Mouse (Mus musculus) monocyte, adult 5-6 weeks (primary cell): Measurements from ENCODE around the gene Hs3st4. TPM values are rescaled to one million over a fixed set of nuclear protein-coding genes. Genes with fewer than 3 reads are reported as not detected.

Source experiments
- ATAC-seq: fragments of 153-309, 156-312 bp; replicated peaks from 2 replicates; pipeline ENCODE4 v1.8.0; 2017; ENCODE audit warnings: mild to moderate bottlenecking; ENCODE audit not compliant: low TSS enrichment, insufficient number of reproducible peaks, severe bottlenecking, poor library complexity, low FRiP score
- total RNA-seq: library from RNA; stranded (forward); fragments of 200-1000, 200-491, 200-594 nt; gene quantifications from 3 replicates; pipeline ENCODE4 v1.2.3, GENCODE M21; 2017

The Hs3st4 gene
- total RNA-seq, 1 experiment from 2014 or later: not detected

DNA sequence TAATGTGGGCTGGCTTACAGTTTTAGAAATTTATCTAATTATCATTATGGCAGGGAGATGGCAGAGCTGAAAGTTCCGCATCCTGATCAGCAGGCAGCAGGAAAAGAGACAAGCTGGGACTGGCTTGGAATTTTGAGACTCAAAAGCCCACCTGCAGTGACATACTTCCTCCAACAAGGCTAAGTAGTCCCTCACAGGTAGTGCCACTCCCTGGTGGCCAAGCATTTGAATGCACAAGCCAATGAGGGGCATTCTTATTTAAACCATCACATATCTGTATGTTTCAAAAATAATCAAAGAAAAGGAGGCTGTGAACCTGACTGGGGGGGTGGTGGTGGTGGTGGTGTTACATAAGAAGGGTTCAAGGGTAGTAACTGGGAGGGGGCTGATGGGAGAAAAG is 101.1 kb downstream of the Hs3st4 start:
- ATAC-seq: no peak

DNA sequence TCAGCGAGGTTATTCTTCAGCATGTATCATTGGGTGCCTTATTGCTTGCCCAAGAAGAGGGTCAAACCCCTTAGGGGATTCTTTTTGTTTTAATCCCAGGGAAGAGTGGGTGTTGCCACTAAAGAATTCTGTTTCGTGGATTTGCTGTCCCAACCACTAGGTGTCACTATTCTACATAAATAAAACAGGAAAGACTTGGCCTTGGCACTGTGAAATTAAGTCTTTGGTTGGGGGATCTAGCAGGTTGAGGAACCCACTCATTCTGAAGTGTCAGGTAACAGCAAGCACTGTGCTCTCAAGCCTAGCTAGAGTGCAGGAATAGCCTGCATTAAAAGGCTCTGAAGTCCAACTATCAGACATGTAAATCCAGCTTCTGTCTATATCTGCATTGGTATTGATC is 146.3 kb downstream of the Hs3st4 start:
- no peak for ATAC-seq

DNA sequence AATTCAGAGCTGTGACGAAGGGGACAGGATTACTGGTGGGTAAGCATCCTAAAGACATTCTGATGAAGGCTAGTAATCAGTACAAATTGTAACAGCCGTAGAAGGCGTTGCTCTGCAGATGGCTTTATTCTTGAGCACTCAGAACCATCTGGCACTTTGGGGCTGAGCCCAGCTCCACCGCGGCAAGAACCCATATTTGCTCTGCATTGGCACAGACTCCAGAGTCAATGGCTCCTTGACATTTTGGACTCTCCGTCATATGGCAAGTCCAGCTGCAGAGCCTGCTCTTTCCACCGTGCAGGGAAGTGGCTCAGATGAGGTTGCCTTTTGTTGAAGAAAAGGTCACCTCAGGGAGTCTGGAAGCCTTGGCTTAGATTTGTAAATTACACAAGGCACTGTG is 148.6 kb downstream of the Hs3st4 start:
- no peak for ATAC-seq

DNA sequence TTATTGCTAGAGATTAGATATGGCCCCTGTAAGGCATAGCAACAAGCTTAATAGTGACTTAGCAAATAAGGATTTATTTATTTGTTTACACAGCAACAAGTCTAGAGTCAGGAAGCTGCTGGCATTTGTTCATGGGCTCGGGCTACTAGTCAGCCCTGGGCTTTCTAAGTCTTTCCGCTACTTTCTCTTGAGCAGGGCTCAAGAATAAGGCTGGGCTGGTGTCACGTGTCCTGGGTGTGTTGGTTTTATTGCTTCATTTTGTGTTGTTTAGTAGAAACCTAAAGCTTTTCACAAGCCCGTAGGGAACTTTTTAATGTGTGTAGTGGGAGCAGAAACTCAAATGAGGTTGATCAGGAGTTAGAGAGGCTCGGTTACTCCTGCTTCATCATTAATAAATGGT is 153.5 kb downstream of the Hs3st4 start:
- no peak for ATAC-seq

DNA sequence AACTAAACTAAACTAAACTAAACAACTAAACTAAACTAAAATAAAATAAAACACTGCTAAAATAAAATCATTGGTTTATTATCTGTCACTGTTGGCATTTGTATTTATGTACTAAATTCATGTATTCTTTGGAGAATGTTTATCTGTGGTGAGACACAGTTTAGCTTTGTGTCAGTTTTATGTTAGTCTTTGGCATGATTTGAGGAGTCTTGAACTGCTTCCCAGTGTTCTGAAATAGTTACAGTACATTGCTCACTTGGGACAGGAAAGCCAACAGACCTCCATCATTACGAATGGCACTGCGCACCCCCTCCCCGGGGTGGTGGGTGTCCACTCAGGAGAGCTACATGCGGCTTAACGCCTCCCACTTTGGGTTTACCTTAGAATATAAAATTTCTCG is 158.6 kb downstream of the Hs3st4 start:
- no peak for ATAC-seq

DNA sequence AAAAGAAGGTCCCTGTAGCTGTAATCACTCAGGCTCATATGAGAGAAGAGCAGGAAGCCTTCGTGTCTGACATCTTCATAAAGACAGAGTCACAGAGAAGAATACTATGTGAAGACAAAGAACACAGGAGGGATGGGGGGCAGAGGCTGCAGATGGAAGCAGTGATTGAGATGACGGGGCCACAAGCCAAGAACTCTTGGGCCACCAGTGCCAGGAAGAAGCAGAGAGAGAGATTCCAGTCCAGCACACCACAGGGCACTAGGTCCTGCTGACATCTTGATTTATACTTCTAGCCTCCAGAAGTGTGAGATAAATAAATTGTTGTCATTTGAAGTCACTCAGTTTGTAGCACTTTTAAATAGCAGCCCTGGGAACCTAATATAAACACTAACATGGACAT is 168.2 kb downstream of the Hs3st4 start:
- ATAC-seq: no peak

DNA sequence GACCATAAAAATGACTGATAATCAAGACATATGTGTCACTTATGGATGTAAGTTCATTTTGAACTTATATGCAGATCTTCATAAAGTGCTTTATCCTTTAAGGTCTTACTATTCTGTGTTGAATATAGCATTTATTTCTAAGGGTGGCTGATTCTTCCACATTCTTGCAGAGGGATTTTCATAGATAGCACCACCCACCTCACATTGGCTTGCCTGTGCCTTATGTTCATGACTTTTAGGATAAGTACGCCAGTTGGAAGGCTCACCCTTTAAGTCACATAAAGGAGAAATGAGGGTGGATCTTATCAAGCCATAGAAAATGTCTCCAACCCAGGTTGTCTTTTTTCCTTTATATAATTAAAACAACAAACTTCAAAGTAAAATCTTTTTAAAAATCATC is 180.6 kb downstream of the Hs3st4 start:
- ATAC-seq: no peak

DNA sequence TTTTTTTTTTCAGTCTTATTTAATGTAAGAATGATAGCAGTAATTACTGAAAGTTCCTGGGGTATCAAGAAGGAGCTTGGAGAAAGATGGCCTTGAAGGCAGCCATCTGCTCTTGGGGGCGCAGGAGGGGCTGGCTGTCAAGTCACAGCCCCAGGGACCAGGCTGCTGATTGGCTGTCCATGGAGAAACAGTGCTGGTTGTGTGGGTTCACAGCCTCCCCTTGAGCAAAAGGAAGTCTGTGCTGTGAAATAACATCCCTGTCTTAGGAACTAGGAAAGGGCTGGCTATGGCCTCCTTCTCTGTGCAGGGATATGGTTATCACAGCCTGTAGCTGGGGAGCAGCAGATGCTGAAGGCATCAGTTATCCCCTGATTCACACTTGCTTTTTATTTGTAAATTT is 183.6 kb downstream of the Hs3st4 start:
- ATAC-seq: no peak

DNA sequence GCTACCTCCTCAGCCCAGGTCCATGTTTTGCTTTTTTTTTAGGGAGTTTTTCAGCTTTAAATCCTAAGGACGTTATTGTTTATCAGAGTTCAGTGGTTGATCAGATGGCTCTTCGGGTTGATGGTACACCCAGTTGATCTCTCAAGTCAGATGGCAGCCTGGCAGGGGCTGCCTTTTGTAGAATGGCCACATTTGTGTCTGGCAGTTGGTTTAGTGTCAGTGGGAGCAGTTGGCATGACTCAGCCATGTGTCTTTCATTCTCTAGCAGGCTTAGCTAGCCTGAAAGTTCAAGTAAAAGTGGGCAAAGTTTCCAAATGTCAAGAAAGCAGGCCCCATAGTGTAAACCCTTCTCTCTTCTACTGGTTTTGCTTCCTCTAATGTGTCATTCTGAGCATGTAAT is 186.1 kb downstream of the Hs3st4 start:
- ATAC-seq: no peak

DNA sequence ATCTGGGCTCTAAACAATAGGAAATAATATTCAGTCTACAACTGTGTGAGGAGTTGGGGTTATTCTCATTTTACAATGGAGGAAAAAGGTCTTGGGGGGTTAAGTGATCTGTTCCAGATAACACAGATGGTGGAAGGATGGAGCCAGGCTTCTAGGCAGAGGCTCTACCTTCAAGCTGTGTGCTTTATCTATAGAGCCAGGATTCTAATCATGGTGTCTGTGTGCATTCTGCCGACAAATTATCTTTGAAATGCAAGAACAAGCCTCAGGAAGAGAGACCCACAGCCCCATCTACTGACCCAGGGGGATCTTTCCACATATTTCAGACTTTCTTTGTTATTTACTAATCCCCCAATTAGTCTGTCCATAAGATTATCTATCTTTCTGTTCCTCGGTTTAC is 187.3 kb downstream of the Hs3st4 start:
- no peak for ATAC-seq

DNA sequence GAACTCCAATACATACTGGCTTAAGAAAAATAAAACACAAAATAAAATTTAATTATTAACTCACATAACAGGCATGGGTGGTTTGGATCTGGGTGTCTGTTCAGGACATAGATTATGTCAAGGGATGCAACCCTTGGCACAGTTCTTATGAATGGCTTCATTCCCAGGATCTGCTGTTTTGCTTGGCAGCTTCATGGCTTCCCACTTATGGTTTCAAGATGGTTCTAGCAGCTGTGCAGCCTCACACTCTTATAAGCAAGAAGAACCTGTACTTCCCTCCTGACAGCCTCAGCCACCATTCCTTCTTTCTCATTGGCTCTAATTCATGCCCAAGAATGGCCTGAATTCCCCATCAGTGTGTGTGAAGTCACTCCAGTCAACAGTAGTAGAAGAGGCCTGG is 189.3 kb downstream of the Hs3st4 start:
- ATAC-seq: no peak

DNA sequence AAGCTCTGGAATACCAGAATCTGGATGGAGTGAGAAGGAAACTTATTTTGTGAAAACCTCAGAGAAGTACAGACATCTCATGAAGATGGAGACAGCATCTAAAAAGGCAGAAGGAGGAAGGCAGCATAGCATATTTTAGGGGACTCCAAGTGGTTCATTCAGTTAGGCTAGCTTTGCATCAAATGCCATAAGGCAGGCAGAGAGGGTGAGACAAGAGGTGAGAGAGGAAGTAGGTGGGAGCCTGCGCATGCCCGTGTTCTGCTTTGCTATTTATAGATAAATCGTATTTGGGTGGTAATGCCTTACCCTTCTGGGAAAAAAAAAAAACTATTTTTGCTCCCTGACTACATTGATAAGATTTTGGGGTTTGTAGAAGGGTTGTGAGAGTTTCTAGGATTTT is 198.3 kb downstream of the Hs3st4 start:
- ATAC-seq: no peak

DNA sequence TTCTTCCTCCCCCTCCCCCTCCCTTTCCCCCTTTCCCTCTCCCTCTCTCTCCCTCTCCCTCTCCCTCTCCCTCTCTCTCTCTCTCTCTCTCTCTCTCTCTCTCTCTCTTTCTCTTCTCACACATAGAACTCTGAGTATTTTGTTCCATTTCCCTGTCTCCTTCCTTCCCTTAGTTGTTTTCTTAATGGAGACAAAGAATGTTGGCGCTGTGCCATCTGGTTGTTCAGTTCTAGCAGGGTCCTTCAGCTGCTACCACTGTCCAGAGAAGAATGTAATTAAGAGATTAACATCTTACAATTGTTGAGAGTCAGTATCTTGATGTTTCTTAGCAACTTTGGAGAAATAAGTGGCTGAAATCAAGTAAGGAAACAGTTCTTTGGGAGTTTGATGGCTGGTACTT is 202.0 kb downstream of the Hs3st4 start:
- ATAC-seq: no peak

DNA sequence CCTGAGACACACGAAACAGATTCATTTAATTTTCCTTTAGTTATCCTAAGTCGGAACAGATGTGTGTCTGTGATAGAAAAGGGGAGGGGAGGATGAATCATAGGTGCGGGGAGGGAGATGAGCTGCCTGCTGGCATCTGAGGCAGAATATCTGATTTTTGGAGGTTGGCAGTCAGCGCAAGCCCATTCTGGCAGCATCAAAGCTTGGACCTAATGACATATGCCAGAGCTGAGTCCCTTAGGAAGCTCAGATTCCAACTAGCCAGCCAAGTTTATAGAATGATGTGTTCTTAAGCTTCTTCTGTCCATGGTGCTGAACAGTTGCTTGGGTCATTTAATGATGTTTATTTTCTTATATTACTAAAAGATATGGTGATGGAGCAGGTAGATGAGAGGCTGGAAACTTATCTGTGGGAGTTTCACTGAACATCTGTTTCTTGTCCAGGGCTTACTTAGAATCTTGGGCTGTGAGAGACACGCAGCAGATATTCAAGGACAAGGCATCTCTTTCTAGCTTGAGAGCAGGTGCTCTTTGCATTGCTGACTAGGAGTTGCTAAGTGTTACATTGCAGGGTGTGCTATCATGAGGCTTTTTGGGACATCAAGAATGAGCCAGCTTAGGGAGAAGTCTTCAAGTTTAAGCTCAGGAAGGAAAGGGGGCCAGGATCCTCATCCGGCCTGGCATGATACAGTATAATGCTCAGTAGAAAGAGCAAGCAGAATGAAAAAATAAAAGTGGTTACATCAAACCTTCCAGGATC is 216.3 kb downstream of the Hs3st4 start:
- ATAC-seq: no peak

DNA sequence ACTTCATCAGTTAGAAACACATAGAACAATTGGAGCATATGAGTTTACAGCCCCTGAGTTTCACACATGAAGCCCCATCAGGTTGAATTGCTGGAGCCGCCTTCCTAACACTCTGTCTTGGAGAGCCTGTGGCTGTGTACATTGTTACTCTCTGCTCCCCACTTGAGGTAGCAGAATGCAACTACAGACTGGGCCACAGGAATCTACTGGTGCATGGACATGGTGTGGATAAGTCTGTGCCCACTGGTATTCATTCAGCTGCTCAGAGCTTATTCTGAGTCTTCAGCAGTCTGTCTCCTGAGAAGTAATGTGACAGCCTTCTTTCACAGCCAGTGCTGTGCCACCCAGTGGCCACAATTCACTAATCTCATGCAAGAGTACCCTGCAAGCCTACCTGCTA is 234.3 kb downstream of the Hs3st4 start:
- no peak for ATAC-seq

DNA sequence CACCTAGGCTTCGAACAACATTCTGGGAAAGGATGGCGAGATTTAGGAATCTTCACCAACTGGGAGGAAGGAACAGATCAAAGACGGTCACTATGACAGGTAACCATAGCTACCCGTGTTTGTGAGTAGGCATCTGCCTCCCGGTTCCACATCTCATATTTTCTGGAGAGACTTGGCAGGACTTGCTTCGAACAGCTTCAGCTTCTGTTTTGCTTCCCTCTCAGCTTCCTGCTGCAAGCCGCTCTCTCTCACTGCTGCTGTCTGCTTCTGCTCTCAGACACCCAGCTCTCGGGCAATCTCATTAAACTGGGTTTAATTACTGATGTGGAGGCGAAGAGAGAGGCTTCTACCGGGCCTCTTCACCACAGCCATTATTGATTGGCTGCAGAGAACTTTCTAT is 237.9 kb downstream of the Hs3st4 start:
- no peak for ATAC-seq

DNA sequence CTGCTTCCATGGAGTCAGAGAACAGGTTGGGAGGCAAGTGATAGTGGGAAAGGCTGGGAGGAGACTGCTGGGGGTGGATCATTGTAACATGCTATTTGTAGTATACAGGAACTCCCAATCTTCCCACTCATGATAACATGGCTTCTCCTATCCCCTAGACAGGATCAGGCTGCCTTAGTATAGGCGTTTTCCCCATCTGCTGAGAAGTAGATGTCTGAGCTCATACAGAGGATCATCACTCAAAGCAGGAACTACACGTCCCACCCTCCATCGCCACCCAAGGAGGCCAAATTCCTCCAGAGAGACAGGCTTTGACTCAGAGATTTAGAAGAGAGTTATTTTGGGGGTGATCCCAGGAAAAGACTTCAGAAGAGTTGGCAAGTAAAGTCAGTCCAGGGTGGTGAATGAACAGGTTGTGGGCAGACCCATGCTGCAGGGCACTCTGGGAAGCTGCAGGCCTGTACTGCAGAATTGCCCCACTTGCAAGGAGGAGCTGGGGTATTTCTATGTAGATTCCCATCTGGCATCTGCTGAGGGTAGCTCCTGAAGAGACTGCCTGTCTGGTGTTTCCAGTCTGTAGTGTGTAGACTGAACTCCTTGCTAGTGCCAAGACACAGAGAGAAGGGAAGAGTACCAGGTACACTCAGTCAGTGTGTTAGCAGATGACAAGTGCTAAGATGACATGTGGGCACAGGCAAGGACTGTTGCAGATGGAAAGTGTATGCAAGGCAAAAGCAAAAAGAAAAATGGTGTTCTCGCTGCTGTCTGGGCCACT is 255.4 kb downstream of the Hs3st4 start:
- ATAC-seq: no peak

DNA sequence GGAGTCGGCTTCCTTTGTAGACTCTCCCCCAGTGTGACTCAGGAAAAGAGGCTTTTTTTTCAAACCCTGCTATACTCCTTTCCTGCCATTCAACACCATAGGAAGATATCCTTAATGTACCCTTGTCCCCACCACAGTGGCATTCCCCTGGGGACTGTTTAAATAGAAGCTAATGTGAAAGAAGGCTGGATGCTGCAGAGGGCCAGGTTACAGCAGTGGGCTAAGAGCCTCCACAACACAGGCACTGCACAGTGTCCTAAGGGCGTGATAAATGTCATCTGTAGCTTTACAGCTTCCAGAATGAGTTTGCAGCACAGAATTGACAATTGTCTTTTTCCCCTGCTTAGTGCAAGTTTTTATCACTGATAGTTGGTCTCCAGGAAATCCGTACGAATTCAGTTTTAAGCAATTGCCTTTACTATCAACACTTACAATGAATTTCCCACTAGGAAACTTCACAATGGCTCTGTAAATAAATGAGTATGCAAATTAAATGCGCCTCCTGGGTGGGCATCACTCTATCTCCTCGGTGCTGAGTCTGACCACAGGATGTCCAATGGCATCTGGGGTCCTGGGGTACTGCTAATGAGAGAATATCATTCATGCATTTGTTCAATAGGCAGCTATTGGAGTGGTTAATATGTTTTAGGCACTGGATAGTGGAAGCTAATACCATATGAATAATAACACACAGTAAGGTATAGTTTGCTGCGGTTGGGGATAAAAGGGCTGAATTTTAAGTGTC is 257.4 kb downstream of the Hs3st4 start:
- ATAC-seq: no peak

DNA sequence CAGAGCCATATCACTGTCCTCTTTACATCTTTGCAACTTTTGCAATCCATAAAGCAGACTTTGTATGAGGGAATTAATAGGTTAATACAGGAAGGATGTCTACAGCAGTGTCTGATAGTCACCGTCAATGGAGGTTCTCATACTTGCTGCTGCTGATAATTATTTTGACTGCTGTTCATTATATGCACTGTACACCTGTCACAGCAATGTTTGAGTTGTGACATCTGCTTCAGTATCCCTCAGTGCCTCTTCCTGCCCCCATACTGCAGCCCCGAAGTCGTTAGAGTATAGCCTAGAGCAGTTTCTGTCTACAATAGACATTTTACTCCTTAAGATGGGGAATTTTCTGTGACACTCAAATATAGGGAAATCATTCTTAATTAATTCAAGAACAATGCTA is 267.2 kb downstream of the Hs3st4 start:
- ATAC-seq: no peak

DNA sequence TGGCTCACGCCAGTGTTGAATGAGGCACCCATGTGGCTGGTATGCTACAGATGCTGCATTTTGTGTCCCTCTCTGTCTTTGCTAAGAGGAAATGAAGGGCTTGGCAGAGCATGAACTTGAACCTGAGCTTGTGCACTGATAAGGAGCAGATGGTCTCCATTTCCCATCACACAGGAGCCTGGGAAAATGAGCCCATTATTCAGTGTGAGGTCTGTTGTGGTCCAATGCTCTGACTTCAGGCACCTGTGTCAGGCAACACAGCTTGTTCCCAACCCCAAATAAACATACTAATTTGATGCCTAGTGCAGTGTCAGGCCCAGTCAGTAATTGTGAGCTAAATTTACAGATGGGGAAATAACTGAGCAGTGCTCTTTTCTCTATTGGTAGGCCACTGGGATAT is 267.9 kb downstream of the Hs3st4 start:
- ATAC-seq: no peak
